Mouse (Mus musculus): ENCODE data around the gene Tspan12. TPM values are rescaled to one million over a fixed set of nuclear protein-coding genes. Genes with fewer than 3 reads are reported as not detected.

Gene Tspan12
- total RNA-seq, 2 experiments from 2014 or later: 27.9 to 33.2 TPM

GRCm38 (mm10) chr6:21787274-21787673 is 65.0 kb downstream of the Tspan12 start:
- no peak for DNase-seq (ENCODE audit: low spot score in 2 of 2)

- no peak for DNase-seq (ENCODE audit: low spot score in 2 of 2)
These were observed 78.0 kb downstream of the Tspan12 start for GRCm38 (mm10) chr6:21774213-21774916.

GRCm38 (mm10) chr6:21769447-21769809 is 82.9 kb downstream of the Tspan12 start:
- DNase-seq (ENCODE audit: low spot score in 2 of 2): no peak

GRCm38 (mm10) chr6:21768745-21769446 is 83.4 kb downstream of the Tspan12 start:
- DNase-seq (ENCODE audit: low spot score in 2 of 2): no peak

- no peak for DNase-seq (ENCODE audit: low spot score in 2 of 2)
These were observed 84.5 kb downstream of the Tspan12 start for GRCm38 (mm10) chr6:21767787-21768221.

GRCm38 (mm10) chr6:21747536-21747935 is 104.8 kb downstream of the Tspan12 start:
- DNase-seq (ENCODE audit: low spot score in 2 of 2): no peak

GRCm38 (mm10) chr6:21744615-21745266 is 107.6 kb downstream of the Tspan12 start:
- no peak for DNase-seq (ENCODE audit: low spot score in 2 of 2)

- DNase-seq (ENCODE audit: low spot score in 2 of 2): no peak
These were observed 111.7 kb downstream of the Tspan12 start for GRCm38 (mm10) chr6:21740606-21741005.

- no peak for DNase-seq (ENCODE audit: low spot score in 2 of 2)
These were observed 130.1 kb downstream of the Tspan12 start for GRCm38 (mm10) chr6:21722238-21722637.

Other genes starting within 250 kb of the Tspan12 start
- gene Ing3, start 97.1 kb upstream of the Tspan12 start, total RNA-seq (2021): 10 to 100 TPM; 18.0 to 25.3 TPM
- gene Cped1, start 133.4 kb upstream of the Tspan12 start, total RNA-seq (2021): 1 to 10 TPM; 2.0 to 2.1 TPM

Data from layer of hippocampus, postnatal 10 days (tissue).